Mouse (Mus musculus): ENCODE measurements around the gene Mfsd6l. TPM values are rescaled to one million over a fixed set of nuclear protein-coding genes. Genes with fewer than 3 reads are reported as not detected.

Gene Mfsd6l
- polyA plus RNA-seq, 1 experiment from 2014 or later: not detected

DNA sequence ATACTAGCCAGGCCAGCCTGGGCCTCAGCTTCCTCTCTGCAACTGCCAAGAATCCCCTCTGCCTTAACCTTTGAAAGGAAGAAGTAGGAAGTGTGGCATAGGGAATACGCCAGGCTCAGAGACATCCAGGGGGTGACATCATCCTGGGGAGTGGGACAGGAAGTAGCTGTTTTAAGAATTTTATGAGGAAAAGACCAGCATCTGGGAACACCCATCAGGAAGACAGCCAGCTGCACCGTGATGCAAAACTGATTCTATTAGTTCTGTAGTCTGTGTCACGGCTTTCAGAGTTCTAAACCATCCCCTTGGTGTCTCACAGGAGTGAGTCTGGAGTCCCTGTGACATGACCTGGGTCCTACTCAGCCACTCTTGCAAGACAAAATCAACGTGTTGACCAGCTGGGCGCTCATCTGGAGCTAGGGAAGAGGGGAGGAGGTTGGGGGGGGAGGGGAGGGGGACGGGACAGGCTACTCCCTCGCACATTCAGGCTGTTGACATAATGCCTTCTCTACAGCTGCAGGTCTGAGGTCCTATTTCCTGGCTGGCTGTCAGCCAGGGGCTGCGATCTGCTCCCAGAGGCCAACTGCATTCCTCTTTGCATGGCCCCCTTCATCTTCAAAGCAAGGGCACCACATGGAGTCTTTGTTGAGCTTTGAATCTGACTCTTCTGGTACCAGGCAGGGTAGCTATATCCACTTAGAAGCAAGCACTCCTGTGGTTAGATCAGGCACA, 46.4 kb downstream of the Mfsd6l start:
- Histone ChIP-seq H3K79me2 (ENCODE audit: inconsistent target) (no peaks in the 10 kb centered on the region), H3K4me3 (ENCODE audit: inconsistent target) (no peak overlapping the region), H3K27ac (no peak overlapping the region), H3K36me3 (ENCODE audit: inconsistent target) (no peaks in the 10 kb centered on the region)
- 35% methylated on average over 7 of the region's 8 CpGs for WGBS (ENCODE audit: missing documents)

DNA sequence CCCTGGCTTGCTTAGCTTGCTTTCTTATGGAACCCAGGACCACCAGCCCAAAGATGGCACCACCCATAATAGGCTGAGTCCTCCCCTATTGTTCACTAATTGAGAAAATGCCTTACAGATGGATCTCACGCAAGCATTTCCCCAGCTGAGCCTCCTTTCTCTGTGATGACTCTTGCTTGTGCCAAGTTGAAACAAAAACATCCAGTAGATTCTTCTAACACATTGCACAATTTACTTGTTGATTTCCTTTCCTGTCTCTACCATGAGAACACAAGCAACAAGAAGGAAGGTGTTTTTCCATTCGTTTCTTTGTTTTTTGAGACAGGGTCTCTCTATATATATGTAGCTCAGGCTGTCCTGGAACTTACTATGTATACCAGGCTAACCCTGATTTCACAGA, 51.1 kb downstream of the Mfsd6l start:
- no peaks in the 10 kb centered on the region for H3K79me2 ChIP-seq (ENCODE audit: inconsistent target)
- no peak overlapping the region for H3K27ac ChIP-seq
- no peaks in the 10 kb centered on the region for H3K36me3 ChIP-seq (ENCODE audit: inconsistent target)
- WGBS (ENCODE audit: missing documents): 100% methylated on average over 2 of the region's 2 CpGs
- no peak overlapping the region for H3K4me3 ChIP-seq (ENCODE audit: inconsistent target)

Other genes with a start within 250 kb of the Mfsd6l start
- 1.2 to 1.6 TPM (median 1.5 TPM) in 3 replicates for gene Ntn1, start 155.4 kb upstream of the Mfsd6l start, polyA plus RNA-seq (2018)
- gene Pik3r5, start 124.1 kb upstream of the Mfsd6l start, polyA plus RNA-seq (2018): 65.4 to 120 TPM (median 103 TPM) in 3 replicates
- gene Pik3r6, start 53.2 kb upstream of the Mfsd6l start, polyA plus RNA-seq (2018): 6.7 to 17.9 TPM (median 11.0 TPM) in 3 replicates
- not detected in 3 replicates for gene Ccdc42, start 30.8 kb downstream of the Mfsd6l start, polyA plus RNA-seq (2018)
- gene Myh10, start 135.4 kb downstream of the Mfsd6l start, polyA plus RNA-seq (2018): 0.59 to 2.5 TPM (median 2.1 TPM) in 3 replicates

Measured in macrophage (primary cell).